Comparison of ENCODE assay signal across 9 mouse cellular contexts in the genomic region with DNA sequence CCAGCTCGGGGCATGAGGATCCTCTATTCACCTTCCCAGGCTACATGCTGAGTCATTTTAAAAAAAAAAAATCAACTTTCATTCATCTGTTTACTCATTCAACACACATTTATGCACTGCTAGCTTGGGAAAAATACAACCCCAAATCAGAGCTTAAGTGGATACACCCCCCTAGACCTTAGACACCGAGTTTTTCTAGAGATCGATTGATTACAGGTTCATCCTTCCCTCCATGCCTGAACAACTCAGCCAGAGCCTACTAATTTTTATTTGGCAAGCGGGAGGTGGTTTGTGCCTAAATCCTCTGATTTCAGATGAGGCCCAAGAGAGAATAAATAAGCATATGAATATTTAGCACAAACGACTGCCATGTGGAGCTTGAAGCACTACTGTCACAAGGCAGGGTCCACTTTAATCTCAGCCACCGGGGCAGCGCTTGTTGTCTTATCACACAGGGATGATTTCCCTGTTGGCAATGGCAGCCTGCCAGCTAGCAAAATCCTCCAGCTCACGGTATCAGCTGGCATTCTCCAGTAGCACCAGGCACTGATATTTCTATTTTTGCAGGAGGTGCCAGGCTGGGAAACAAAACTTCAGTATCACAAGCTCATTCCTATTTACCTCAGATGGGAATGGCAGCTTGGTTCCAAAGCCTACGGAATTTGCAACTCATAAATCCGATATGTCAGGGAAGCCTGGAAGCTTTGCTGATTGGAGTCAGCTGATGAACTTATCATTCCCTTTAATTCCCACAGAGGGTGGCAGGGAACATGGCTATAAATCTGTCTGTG.
DNase-seq lines count a peak whose midpoint lies in the region; ATAC-seq and TF ChIP-seq lines count a peak whose summit lies in the region.
"Had no signal": no experiment of that assay in that cellular context is flagged by ENCODE, and none has a peak within 500 bp of the region (broad histone marks: within the 10 kb centered on the region; RNA-seq: fewer than 3 reads in every experiment).

No protein-coding gene starts in this region.

- intact Hi-C loops in left cerebral cortex, adult 2 months (cut with DNase I) = no loop called here

- DNase-seq in hindbrain, embryonic 10.5 days (ENCODE audit: low spot score) = no peak
- DNase-seq in adrenal gland, postnatal 25 days = peak; percentile 60
- no peak for DNase-seq in heart, embryonic 10.5 days (ENCODE audit: low spot score)
- DNase-seq in left cerebral cortex, adult 2 months (ENCODE audit: extremely low spot score in 1 of 2, low spot score in 2 of 2) = peak; percentile 37 to 39
- peak; percentile 58 for DNase-seq in telencephalon, adult 2 months (ENCODE audit: low read depth, low spot score)

- TF ChIP-seq CTCF in left cerebral cortex, adult 2 months (IDR thresholded peaks at IDR 0.05) = no peak

- no peaks in the 10 kb centered on the region for H3K27me3 ChIP-seq in hindbrain, embryonic 13.5 days
- no peaks in the 10 kb centered on the region for H3K27me3 ChIP-seq in hindbrain, embryonic 10.5 days (ENCODE audit: insufficient read depth, poor library complexity, severe bottlenecking)
- no peaks in the 10 kb centered on the region for H3K27me3 ChIP-seq in heart, embryonic 10.5 days (ENCODE audit: insufficient read depth, poor library complexity, severe bottlenecking)

- H3K4me2 ChIP-seq in hindbrain, embryonic 13.5 days = no peak overlapping the region

- H3K9ac ChIP-seq in hindbrain, embryonic 13.5 days = no peak overlapping the region

- WGBS in hindbrain, embryonic 13.5 days = 62% methylated on average over 10 of the region's 10 CpGs
- 88% methylated on average over 10 of the region's 10 CpGs for WGBS in hindbrain, embryonic 10.5 days
- 45% methylated on average over 10 of the region's 10 CpGs for WGBS in heart, embryonic 10.5 days

- H3K4me1 ChIP-seq in hindbrain, embryonic 13.5 days (replicated peaks) = peaks cover 11% of the 10 kb centered on the region; the same call in 1 of the 2 replicates
- H3K4me1 ChIP-seq in hindbrain, embryonic 10.5 days (replicated peaks) = no peaks in the 10 kb centered on the region
- peaks cover 19% of the 10 kb centered on the region for H3K4me1 ChIP-seq in heart, embryonic 10.5 days

- no peaks in the 10 kb centered on the region for H3K36me3 ChIP-seq in hindbrain, embryonic 13.5 days
- H3K36me3 ChIP-seq in hindbrain, embryonic 10.5 days = no peaks in the 10 kb centered on the region
- no peaks in the 10 kb centered on the region for H3K36me3 ChIP-seq in heart, embryonic 10.5 days
- H3K36me3 ChIP-seq: G1E had no signal

- H3K4me3 ChIP-seq in hindbrain, embryonic 13.5 days = no peak overlapping the region
- no peak overlapping the region for H3K4me3 ChIP-seq in hindbrain, embryonic 10.5 days
- H3K4me3 ChIP-seq in heart, embryonic 10.5 days = no peak overlapping the region
- no peak overlapping the region for H3K4me3 ChIP-seq in left cerebral cortex, adult 2 months

- H3K9me3 ChIP-seq in hindbrain, embryonic 13.5 days = no peaks in the 10 kb centered on the region
- no peaks in the 10 kb centered on the region for H3K9me3 ChIP-seq in hindbrain, embryonic 10.5 days
- H3K9me3 ChIP-seq in heart, embryonic 10.5 days = no peaks in the 10 kb centered on the region
- H3K9me3 ChIP-seq: G1E had no signal

- ATAC-seq in hindbrain, embryonic 13.5 days (ENCODE audit: low FRiP score) = no peak
- no peak for ATAC-seq in inflammation-experienced regulatory T-cells, adult 6 months
- ATAC-seq in erythroblast, adult 5-6 weeks (replicated peaks; ENCODE audit: low FRiP score, poor library complexity, severe bottlenecking) = no peak

- 0 out of 2 replicates have a peak overlapping the region, but pooled peaks have one; percentile 3 for H3K27ac ChIP-seq in hindbrain, embryonic 13.5 days
- H3K27ac ChIP-seq in hindbrain, embryonic 10.5 days = no peak overlapping the region
- peak overlapping the region; percentile 24 for H3K27ac ChIP-seq in heart, embryonic 10.5 days
- H3K27ac ChIP-seq in left cerebral cortex, adult 2 months = no peak overlapping the region

Comparison
In these comparisons a context has a peak if more than half of its experiments do, and no peak if none do; other contexts are left out.
1. H3K27ac ChIP-seq: peak in hindbrain, embryonic 13.5 days (single experiment) and heart, embryonic 10.5 days (single experiment); none in hindbrain, embryonic 10.5 days (single experiment) and left cerebral cortex, adult 2 months (single experiment).
2. DNase-seq: peak in adrenal gland, postnatal 25 days (single experiment), left cerebral cortex, adult 2 months (2 of 2) and telencephalon, adult 2 months (single experiment); none in hindbrain, embryonic 10.5 days (single experiment) and heart, embryonic 10.5 days (single experiment).